In genomic region chr4:43394345-43394891, GRCm38 (mm10) we compare ENCODE assay signal across 8 mouse cellular contexts. TPM values are rescaled to one million over a fixed set of nuclear protein-coding genes. Genes with fewer than 3 reads are reported as not detected.
DNase-seq lines count a peak whose midpoint lies in the region; ATAC-seq and TF ChIP-seq lines count a peak whose summit lies in the region.

No protein-coding gene starts in this region.

- H3K4me3 ChIP-seq in thymus, adult 2 months (ENCODE audit: control insufficient read depth, insufficient read depth, low read length), result no peak overlapping the region
- H3K4me3 ChIP-seq in embryonic facial prominence, embryonic 15.5 days (replicated peaks), result no peak overlapping the region
- H3K4me3 ChIP-seq in liver, embryonic 15.5 days (replicated peaks), result no peak overlapping the region
- H3K4me3 ChIP-seq in stomach, embryonic 14.5 days (ENCODE audit: low read depth, low read length), result no peak overlapping the region

- no peak for TF ChIP-seq POLR2A in thymus, adult 2 months (IDR thresholded peaks at IDR 0.05; ENCODE audit: control insufficient read depth, extremely low read depth, insufficient read depth, low read length, poor library complexity)

- no peaks in the 10 kb centered on the region for H3K27me3 ChIP-seq in thymus, adult 2 months (ENCODE audit: control insufficient read depth, insufficient read depth, low read length)
- no peaks in the 10 kb centered on the region for H3K27me3 ChIP-seq in embryonic facial prominence, embryonic 15.5 days
- no peaks in the 10 kb centered on the region for H3K27me3 ChIP-seq in liver, embryonic 15.5 days
- H3K27me3 ChIP-seq in stomach, embryonic 14.5 days (ENCODE audit: control insufficient read depth, insufficient read depth, low read length), result no peaks in the 10 kb centered on the region

- no peak overlapping the region for H3K4me2 ChIP-seq in embryonic facial prominence, embryonic 15.5 days (replicated peaks)
- H3K4me2 ChIP-seq in liver, embryonic 15.5 days, result no peak overlapping the region
- H3K4me2 ChIP-seq in stomach, embryonic 14.5 days (replicated peaks; ENCODE audit: low read depth, low read length), result peak overlapping the region; percentile 13

- peak overlapping the region; percentile 34; the same call in 1 of the 2 replicates for H3K27ac ChIP-seq in thymus, adult 2 months (ENCODE audit: control insufficient read depth, insufficient read depth, low read length)
- peak overlapping the region; percentile 83 for H3K27ac ChIP-seq in embryonic facial prominence, embryonic 15.5 days (replicated peaks)
- H3K27ac ChIP-seq in liver, embryonic 15.5 days (replicated peaks), result peak overlapping the region; percentile 56; the same call in 1 of the 2 replicates
- peak overlapping the region; percentile 91 for H3K27ac ChIP-seq in stomach, embryonic 14.5 days (ENCODE audit: low read length)

- H3K9me3 ChIP-seq in embryonic facial prominence, embryonic 15.5 days (replicated peaks), result no peaks in the 10 kb centered on the region
- no peaks in the 10 kb centered on the region for H3K9me3 ChIP-seq in liver, embryonic 15.5 days (replicated peaks)
- H3K9me3 ChIP-seq in stomach, embryonic 14.5 days (ENCODE audit: control insufficient read depth, low read depth, low read length), result no peaks in the 10 kb centered on the region

- no peaks in the 10 kb centered on the region for H3K4me1 ChIP-seq in thymus, adult 2 months (replicated peaks; ENCODE audit: control insufficient read depth, insufficient read depth, low read length)
- H3K4me1 ChIP-seq in embryonic facial prominence, embryonic 15.5 days, result peaks cover 30% of the 10 kb centered on the region
- H3K4me1 ChIP-seq in liver, embryonic 15.5 days (replicated peaks), result peaks cover 7% of the 10 kb centered on the region; the same call in 1 of the 2 replicates
- peaks cover 24% of the 10 kb centered on the region for H3K4me1 ChIP-seq in stomach, embryonic 14.5 days (ENCODE audit: control insufficient read depth, insufficient read depth, low read length)

- H3K9ac ChIP-seq in embryonic facial prominence, embryonic 15.5 days, result no peak overlapping the region
- H3K9ac ChIP-seq in liver, embryonic 15.5 days, result no peak overlapping the region
- no peak overlapping the region for H3K9ac ChIP-seq in stomach, embryonic 14.5 days (replicated peaks; ENCODE audit: low read depth, low read length)

- no peak for DNase-seq in thymus, adult 2 months
- DNase-seq in thymus, adult 18-20 months, result no peak
- DNase-seq in heart, postnatal 4 days, result peak; percentile 80
- no peak for DNase-seq in spleen, adult 12 weeks (ENCODE audit: low spot score)

- no peak for TF ChIP-seq CTCF in thymus, adult 2 months (IDR thresholded peaks at IDR 0.05; ENCODE audit: borderline replicate concordance, control insufficient read depth, extremely low read depth, insufficient read depth, low read length, poor library complexity)

- 72% methylated on average over 15 of the region's 15 CpGs for WGBS in thymus, adult 2 months
- WGBS in embryonic facial prominence, embryonic 15.5 days, result 41% methylated on average over 15 of the region's 15 CpGs
- 42% methylated on average over 15 of the region's 15 CpGs for WGBS in liver, embryonic 15.5 days (ENCODE audit: insufficient replicate concordance)
- 21% methylated on average over 15 of the region's 15 CpGs for WGBS in stomach, embryonic 14.5 days

- peak; percentile 52 for ATAC-seq in embryonic facial prominence, embryonic 15.5 days (ENCODE audit: insufficient number of reproducible peaks, low FRiP score, low TSS enrichment, low read depth)
- ATAC-seq in liver, embryonic 15.5 days (ENCODE audit: insufficient read depth), result peak; percentile 56
- ATAC-seq in stomach, embryonic 14.5 days (ENCODE audit: insufficient number of reproducible peaks, insufficient read depth, low FRiP score, low read depth), result peak; percentile 76
- no peak for ATAC-seq in frontal cortex, adult (ENCODE audit: low TSS enrichment)

- no peaks in the 10 kb centered on the region for H3K36me3 ChIP-seq in thymus, adult 2 months (ENCODE audit: control insufficient read depth, insufficient read depth, low read length)
- H3K36me3 ChIP-seq in embryonic facial prominence, embryonic 15.5 days, result no peaks in the 10 kb centered on the region
- H3K36me3 ChIP-seq in liver, embryonic 15.5 days (replicated peaks), result no peaks in the 10 kb centered on the region
- no peaks in the 10 kb centered on the region for H3K36me3 ChIP-seq in stomach, embryonic 14.5 days (ENCODE audit: control insufficient read depth, insufficient read depth, low read length)

RNA-seq across cellular contexts. Expression of gene Rusc2, which starts 12.6 kb away (rescaled TPM):
- polyA plus RNA-seq in thymus, adult 2 months (2012; rRNA removed), result 4.2 and 4.3 TPM in 2 replicates
- 18.2 TPM in 2 replicates for polyA plus RNA-seq in embryonic facial prominence, embryonic 15.5 days (2015; fragmentation: Nextera tagmentation; extraction: Ambion mirVana)
- 10 to 100 TPM; 39.5 to 41.2 TPM for total RNA-seq in heart, postnatal 4 days (2021)
- polyA plus RNA-seq in liver, embryonic 15.5 days (2015; fragmentation: Nextera tagmentation; extraction: Ambion mirVana), result 1.4 and 2.8 TPM in 2 replicates
- polyA plus RNA-seq in stomach, embryonic 14.5 days (2014; fragmentation: Nextera tagmentation; extraction: Ambion mirVana), result 12.4 and 13.5 TPM in 2 replicates

RNA-seq across cellular contexts. Expression of gene Fam166b, which starts 34.5 kb away (rescaled TPM):
- 0.22 and 0.42 TPM in 2 replicates for polyA plus RNA-seq in thymus, adult 2 months (2012; rRNA removed)
- 0.41 and 0.44 TPM in 2 replicates for polyA plus RNA-seq in embryonic facial prominence, embryonic 15.5 days (2015; fragmentation: Nextera tagmentation; extraction: Ambion mirVana)
- total RNA-seq in heart, postnatal 4 days (2021), result not detected
- polyA plus RNA-seq in liver, embryonic 15.5 days (2015; fragmentation: Nextera tagmentation; extraction: Ambion mirVana), result not detected in 2 replicates
- 0.22 and 0.25 TPM in 2 replicates for polyA plus RNA-seq in stomach, embryonic 14.5 days (2014; fragmentation: Nextera tagmentation; extraction: Ambion mirVana)

RNA-seq across cellular contexts. Expression of gene Tesk1, which starts 47.3 kb away (rescaled TPM):
- polyA plus RNA-seq in thymus, adult 2 months (2012; rRNA removed), result 66.6 and 67.5 TPM in 2 replicates
- polyA plus RNA-seq in embryonic facial prominence, embryonic 15.5 days (2015; fragmentation: Nextera tagmentation; extraction: Ambion mirVana), result 9.2 and 9.3 TPM in 2 replicates
- 10 to 100 TPM; 41.2 to 45.4 TPM for total RNA-seq in heart, postnatal 4 days (2021)
- 1.0 and 1.2 TPM in 2 replicates for polyA plus RNA-seq in liver, embryonic 15.5 days (2015; fragmentation: Nextera tagmentation; extraction: Ambion mirVana)
- polyA plus RNA-seq in stomach, embryonic 14.5 days (2014; fragmentation: Nextera tagmentation; extraction: Ambion mirVana), result 5.4 and 7.1 TPM in 2 replicates

Comparison
In these comparisons a context has a peak if more than half of its experiments do, and no peak if none do; other contexts are left out.
1. H3K27ac ChIP-seq: peak in every context shown above with its lines; median percentile 91 in stomach, embryonic 14.5 days; 83 in embryonic facial prominence, embryonic 15.5 days; 56 in liver, embryonic 15.5 days; 34 in thymus, adult 2 months.